Mouse (Mus musculus) bone marrow, adult 2 months (tissue): ENCODE measurements around the gene Pagr1a.

ENCODE experiments used
- CTCF ChIP-seq: fragments of 200-500 bp; IDR thresholded peaks from 2 replicates; pipeline ENCODE4 v1.5.1; 2011; ENCODE audit warnings: low read length, control low read depth; ENCODE audit not compliant: control insufficient read depth, insufficient read depth
- POLR2A ChIP-seq: fragments of 200-500 bp; IDR thresholded peaks from 2 replicates; pipeline ENCODE4 v1.6.1; 2011; ENCODE audit warnings: low read depth, mild to moderate bottlenecking, control low read depth, low read length, borderline replicate concordance; ENCODE audit not compliant: control insufficient read depth

- TF ChIP-seq CTCF (no peak), POLR2A (no peak)
Measured at GRCm38 (mm10) chr7:127017950-127018345, 796 bp upstream of the Pagr1a start.
